Mouse (Mus musculus) urinary bladder, adult 2 months (tissue): ENCODE results near the gene Serpinf2. TPM values are rescaled to one million over a fixed set of nuclear protein-coding genes. Genes with fewer than 3 reads are reported as not detected.

Source experiments
- DNase-seq: peaks from one replicate; pipeline ENCODE4 v3.0.0; 2022; ENCODE audit warnings: low spot score
- polyA plus RNA-seq: library from polyadenylated mRNA; depleted of rRNA; stranded (reverse); fragments of >200 nt; gene quantifications from 2 replicates; pipeline ENCODE4 v1.2.3, GENCODE M21; 2012; rRNA removed

Serpinf2 gene
- polyA plus RNA-seq: 0.07 and 0.14 TPM in 2 replicates

DNA sequence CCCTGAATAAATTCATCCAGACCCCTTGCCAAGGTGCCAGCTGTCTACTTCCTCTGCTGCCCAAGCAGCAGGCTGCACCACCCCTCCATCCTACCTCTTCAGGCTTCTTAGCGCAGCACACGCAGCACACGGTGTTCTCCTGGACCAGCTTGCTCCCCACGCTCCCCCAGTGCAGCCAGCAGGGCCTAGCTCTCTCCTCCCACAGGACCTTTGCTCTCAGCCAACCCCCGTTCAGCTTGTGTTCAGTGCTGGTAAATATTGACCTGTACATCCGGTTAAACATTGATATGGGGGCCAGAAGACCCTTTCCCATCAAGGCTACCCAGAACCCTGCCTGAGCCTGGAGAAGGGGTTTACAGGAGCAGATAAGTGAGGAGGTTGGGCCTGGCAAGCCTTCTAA, at the start of gene Serpinf2:
Gene Serpinf2 (minus strand): TSS at position 229 of the 400 bp plus-strand sequence.
- DNase-seq: no peak

DNA sequence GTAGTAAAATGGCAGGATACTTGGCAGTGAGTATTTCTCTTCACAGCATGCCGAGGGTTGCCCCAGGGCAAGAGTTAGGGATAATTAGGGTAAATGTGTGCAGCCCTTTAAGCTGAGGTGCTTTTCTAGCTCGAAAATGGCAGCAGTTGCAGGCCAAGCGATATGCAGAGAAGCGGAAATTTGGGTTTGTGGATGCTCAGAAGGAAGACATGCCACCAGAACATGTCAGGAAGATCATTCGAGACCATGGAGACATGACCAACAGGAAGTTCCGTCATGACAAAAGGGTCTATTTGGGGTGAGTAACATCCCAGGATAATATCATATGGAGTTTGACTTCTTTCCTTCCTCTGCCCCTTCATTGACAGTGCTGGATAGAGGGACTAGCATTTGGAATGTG, 48.1 kb upstream of the Serpinf2 start:
- DNase-seq: no peak

DNA sequence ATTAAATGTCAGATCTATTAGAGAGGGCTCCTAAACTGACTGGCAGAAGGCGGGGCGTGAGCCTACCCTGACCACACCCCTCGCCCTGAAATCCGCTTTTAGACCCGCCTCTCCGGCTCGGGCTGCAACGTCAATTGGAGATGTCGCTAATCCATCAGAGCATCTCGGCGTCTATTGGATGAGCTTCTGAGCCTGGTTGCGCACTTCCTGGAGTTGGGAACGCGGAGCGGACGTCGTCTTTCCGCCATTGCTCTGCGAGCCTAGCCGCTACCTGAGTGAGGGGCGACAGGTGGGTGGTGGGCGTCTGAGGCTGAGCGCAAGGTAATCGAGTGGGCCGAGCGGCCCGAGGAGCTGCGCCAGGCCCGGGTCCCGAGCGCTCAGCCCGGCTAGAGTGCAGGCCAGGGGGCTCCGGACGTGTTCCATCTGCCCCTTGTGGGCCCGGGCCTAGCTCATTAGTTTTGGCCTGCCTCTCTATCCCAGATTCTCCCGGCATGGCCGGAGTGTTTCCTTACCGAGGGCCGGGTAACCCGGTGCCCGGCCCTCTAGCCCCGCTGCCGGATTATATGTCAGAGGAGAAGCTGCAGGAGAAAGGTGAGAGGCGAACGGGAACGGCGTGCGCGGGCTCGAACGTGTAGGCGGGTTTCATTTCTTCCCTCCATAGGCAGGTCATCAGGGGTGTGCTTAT, 47.4 kb upstream of the Serpinf2 start, which contains the start of gene Prpf8:
Gene Prpf8 (plus strand): TSS at position 216 of the 685 bp plus-strand sequence.
- DNase-seq: peak; percentile 90

DNA sequence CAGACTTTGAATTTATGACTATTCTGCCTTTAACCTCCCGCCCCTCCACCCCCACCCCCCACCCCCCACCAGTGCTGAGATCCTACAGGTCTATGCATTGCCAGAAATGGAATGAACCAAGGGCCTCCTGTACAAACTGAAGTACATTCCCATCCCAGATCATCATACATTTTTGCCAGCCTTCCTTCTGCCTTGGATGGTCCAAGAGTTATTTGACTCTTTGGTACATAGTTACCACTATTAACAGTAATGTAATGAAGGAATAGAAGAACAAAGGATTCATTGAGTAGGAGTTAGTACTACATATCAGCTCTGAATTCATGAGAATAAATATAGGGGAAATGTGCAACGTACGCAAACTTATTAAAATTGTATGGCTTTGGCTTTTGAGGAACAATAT, 46.8 kb upstream of the Serpinf2 start:
- no peak for DNase-seq

DNA sequence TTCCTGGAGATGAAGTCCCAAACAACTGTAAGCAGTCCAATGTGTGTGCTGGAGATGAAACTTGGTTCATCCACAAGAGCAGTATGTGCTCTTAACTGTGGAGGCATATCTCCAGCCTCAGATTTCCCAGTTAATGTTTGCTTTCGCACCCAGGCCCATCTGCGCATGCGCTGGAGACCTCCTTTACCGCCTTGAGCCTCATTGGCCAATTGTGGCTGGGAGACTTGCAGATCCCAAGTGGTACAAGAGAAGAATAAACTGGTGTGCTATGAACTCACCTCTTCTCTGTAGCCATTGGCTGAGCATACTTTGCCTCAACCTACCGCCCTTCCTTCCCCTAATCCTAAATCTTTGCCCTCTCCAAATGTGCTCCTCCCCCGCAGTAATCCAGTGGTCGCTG, 34.0 kb upstream of the Serpinf2 start:
- no peak for DNase-seq

DNA sequence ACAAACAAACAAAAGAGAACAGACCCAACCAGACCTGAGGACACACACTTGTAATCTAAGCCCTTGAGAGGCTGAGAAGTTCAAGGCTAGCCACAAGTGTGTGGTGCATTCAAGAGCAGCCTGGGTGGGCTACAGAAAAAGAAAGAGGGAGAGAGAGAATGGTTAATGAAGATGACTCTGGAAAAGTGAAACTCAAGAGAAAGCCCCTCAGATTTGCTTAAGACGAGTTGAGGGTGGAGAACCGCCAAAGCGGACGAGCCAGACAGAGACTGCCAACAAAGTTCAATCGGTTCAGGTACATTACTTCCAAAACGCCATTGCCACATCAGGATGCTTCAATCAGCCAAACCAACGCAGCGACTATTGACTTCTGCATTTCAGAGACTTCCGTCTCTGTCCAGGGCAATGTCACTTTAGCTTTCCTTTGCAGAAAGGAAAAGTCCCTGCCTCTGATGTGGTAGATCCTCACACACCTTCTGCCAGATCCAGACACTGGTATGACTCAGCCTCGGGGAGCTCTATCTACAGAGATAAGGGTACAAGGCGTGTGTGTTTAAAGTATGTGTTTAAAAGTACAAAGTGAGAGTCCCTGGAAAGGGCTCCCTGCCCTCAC, 33.2 kb upstream of the Serpinf2 start:
- DNase-seq: no peak

DNA sequence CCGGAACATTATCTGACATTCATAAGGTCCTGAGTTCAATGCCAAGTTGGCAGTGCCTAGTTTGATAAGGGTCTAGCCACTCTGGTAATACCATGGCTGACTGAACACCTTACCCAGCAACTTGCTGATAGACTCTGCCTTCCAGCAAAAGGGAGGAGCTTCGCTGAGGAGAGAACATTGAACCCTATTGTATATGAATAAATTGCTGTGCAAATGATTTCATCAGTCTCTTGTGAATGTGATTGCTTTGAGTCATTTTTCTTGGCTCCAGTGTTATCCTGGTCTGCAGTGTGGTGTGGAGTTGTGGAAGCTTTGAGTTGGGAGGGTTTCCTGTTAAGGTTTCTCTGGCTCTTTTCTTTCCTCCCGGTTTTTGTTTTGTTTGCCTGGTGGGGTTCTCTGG, 31.3 kb upstream of the Serpinf2 start:
- DNase-seq: no peak

DNA sequence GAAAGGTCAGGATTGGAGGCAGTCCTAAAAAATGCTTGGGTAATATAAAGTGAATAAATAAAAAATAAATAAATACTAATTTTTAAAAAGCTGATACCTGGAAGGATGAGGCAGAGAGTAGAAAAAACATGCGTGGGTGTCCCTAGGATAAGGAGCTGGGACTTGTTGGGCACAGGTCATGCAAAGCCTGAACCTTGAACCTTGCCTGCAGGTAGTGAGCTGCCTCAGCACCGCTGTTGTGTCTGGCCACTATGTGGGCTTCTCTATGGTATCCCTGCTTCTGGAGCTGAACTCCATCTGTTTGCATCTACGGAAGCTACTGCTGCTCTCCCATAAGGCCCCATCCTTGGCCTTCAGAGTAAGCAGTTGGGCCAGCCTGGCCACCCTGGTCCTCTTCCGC, 29.9 kb upstream of the Serpinf2 start:
- DNase-seq: no peak

DNA sequence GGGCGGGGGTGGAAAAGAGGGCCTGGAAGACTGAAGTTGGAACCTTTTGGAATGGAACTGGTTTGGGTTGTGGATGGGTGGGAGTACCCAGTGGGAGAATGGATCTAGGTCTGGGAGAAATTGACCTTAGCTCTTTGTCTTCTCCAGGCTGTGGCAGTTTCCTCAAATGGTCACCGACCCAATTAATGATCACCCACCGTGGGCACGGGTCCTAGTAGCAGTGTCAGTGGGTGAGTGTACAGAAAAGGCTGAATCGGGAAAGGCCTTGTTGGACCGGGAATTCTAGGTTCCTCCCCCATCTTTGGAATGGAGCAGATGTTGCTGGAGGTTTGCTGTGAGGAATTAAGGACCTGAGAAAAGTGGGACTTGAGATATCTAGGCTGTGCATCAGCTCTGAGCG, 29.0 kb upstream of the Serpinf2 start:
- DNase-seq: no peak

DNA sequence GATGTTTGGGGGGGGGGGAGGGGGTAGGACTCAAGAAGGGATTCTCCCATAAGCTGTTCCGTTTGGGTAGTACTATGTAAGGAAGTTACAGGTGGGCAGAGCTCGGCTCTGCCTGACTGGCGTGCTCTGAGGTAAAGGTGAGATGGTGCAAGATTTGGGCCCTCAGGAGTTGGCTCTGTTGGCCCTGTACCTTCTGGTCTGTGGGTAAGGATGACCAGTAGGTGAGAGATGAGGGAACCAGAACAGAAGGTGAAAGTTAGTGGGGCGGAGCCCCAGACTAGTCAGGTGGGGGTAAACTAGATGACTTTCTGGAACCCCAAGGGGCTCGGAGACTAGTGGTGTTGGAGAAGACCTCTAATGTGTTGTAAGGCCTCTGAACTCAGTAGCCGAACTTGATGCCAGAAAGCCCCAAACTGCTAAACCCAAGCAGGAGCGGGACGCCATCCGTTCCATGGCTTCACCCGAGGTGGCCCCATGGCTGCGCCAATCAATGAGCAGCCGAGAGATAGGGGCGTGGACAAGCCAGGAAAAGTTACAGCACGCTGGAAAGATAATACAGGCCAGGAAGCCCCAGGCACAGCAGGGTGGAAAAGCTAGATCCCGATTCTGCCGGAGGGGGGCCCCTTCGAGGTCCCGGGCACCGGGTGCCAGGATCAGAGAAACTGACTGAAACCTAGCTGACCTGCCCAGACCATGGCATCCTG, 28.3 kb upstream of the Serpinf2 start:
- no peak for DNase-seq

DNA sequence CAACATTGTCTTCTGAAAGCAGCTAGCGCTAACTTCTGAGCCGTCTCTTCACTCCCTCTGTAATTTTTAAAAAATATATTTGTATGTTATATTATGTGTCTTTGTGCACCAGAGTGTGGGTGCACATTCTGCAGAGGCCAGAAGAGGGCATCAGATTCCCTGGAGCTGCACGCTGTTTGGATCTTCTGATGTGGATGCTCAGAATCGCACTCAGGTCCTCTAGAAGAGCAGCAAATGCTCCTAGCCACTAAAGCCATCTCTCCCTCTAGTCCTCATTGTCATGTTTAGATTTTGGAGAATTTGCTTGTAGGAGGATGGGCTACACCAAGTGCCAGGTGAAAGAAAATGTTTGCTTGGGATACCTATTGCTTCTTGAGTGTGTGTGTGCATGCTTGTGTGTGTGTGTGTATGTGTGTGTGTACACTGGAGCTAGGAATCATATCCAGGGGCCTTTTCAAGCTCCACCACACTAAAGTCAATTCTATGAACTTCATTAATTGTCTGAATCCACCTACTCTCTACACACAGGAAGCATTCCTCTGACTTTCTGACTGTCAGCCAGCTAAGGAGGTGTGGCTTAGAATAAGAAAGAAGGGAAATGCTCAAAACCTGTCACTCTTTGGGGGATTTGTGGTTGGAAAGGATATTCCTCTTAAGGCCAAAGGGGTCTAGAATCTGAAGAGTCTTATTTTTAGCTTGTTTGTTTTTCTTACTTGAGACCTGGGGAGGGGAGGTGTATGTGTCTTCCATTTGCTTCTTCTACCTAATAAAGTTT, 27.5 kb upstream of the Serpinf2 start:
- no peak for DNase-seq

DNA sequence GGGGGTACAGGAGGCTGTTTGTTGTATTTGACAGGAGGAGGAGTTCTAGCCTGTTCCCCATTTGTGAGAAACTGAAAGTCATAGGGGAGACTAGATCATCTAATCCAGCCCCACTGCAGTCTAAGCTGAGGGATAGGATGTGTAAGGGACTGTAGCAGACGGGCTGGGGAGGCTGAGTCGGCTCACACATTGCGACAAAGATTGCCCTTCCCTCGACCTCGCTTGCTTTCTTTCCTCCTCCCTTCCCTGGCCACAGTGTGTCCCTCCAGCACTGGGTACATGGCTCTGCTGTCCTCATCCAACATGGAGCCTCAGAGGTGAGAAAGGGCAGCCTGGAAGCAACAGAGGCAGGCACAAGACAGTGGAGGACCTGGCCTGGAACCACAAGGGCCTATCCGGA, 25.7 kb upstream of the Serpinf2 start:
- no peak for DNase-seq

DNA sequence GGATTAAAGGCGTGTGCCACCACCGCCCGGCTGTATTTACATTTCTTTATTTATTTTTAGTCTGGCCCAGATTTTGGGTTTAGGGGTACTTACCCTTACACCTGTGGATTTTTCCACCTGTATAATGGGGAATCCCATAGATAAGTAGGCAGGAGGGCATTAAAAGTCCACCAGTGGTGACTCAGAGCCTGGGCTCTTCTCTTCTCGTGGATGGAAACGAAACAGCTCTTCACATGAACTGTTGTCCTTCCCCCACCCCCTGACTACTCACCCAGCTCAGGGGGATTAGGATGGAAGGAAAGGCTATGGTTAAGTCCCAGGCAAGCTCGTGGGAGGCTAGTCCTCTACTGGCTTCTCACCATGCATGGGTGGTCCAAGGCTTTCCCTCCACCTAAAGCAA, 25.0 kb upstream of the Serpinf2 start:
- no peak for DNase-seq

DNA sequence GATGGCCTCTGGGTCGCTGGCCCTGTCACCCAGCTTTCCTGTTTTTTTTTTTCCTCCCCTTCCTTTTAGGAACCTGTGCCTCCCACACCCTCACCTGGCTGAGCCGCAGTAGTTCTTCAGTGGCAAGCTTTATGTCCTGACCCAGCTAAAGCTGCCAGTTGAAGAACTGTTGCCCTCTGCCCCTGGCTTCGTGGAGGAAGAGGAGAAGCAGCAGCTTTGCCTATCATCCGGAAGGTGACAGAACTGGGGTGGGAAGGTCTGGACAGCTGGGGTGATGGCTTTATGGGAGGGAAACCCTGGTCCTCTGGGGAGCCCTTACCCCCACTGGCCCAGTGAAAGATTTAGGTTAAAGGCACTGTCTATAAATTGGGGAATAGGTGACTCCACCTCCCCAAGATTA, 24.2 kb upstream of the Serpinf2 start:
- DNase-seq: no peak

DNA sequence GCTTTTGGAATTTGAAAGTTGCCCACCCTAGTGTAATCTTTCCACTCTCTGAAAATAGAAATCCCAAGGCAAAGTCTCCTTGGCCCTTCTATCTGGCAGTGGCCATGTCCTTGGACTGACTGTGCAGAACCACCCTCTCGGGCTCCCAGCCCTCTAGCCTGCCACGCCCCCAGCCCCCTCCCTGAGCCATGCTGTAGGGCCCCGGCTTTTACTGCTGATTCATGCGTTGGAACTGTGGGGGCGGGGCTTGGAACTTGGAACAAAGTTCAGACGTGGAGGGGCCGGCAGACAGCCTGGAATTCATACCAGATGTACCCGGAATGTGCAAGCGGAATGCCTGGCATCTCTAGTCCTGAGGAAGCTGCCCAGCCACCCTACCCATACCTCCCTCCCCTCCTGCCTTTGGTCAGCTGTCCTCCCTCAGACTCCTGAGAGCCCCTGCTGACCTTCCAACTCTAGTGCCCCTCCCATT, 23.5 kb upstream of the Serpinf2 start:
- DNase-seq: peak; percentile 80

DNA sequence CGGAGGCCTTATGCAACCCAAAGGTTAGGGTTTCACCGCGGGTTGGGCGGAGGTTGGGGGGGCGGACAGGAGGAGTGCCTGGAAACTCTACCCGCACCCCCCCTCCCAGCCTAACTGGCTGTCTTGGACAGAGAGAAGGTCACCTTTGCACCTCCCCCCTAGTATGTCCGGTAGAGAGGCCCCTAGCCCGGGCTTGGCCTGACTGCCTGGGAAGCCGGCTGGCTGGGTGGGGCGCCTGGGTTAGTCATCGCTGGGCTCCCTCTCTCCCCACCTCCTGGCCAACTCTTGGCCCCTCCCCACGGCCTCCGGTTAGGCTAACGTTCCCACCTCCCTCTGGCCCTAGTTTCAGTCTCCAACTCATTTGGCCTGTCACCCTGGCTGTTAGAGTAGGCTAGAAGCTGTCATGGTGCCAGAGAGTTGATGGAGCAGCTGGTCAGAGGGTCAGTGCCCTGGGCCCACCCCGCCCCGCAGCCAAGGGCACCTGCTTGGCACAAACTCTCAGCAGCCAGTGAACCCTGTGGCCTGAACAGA, 22.9 kb upstream of the Serpinf2 start:
- DNase-seq: peak; percentile 83

DNA sequence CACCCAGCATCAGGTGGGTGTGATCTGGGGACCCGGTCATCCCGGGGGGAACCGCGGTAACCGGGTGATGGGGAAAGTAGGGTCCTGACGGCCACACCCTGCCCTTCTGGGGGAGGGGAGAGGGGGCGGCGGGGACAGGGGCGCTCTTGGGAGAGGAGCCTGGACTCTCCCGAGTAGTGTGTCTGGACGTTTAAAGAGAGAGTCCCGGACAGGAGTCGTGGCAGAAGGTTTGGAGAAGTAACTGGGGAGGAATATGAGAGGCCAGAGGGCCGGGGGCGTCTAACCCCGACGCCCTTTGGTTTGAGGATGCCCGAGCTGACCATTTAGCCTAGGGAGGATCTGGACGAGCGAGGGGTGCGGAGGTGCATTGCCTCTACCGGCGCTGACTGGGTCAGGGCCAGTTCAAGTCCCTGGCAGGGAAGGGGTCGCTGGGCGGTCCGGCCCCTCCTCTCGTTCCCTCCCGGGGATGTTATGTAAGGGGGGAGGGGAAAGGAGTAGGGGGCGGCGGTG, 22.4 kb upstream of the Serpinf2 start:
- no peak for DNase-seq

DNA sequence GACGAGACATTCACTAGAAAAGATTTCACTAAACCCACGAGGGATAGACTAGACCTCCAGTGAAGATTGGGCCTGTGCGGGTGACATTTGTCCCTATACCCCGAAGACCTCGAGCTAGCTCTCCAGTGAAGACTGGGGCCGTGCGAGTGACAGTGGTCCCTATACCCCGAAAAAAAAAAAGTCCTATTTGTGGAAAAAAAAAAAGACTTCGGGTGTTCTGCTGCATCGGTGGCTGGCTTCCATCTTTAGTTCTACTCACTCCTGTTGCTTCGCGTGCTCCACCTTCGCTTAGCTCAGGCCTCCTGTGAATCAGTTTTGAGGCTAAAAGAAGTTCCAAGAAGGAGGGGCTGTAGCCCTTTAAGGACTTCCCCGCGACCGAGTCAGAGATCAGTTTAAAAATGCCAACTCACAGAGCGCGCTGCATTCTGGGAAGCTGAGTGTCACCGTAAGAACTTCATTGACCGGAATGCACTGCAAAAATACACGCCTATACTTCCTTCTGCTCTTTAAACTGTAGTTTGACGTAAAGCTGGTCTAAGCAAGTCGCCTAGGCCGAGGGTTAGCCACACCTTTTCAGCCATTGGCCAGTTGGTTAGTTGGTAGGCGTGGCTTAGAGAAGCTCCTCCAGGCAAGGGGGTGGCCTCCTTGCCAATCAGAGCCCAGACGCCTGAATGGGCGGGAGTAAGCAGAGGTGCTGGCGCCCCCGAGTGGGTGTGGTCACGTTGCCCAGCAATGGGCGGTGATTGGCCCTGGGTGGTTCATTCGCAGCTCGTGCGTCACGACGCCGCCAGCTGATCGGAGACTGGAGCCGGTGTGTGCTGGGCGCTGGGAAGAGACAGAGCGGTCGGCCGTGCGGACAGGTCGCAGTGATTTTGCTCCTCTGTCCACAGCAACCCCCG, 21.7 kb upstream of the Serpinf2 start, which contains the start of gene Tlcd2:
Gene Tlcd2 (plus strand): TSS at position 872 of the 899 bp plus-strand sequence.
- peak; percentile 95 for DNase-seq

DNA sequence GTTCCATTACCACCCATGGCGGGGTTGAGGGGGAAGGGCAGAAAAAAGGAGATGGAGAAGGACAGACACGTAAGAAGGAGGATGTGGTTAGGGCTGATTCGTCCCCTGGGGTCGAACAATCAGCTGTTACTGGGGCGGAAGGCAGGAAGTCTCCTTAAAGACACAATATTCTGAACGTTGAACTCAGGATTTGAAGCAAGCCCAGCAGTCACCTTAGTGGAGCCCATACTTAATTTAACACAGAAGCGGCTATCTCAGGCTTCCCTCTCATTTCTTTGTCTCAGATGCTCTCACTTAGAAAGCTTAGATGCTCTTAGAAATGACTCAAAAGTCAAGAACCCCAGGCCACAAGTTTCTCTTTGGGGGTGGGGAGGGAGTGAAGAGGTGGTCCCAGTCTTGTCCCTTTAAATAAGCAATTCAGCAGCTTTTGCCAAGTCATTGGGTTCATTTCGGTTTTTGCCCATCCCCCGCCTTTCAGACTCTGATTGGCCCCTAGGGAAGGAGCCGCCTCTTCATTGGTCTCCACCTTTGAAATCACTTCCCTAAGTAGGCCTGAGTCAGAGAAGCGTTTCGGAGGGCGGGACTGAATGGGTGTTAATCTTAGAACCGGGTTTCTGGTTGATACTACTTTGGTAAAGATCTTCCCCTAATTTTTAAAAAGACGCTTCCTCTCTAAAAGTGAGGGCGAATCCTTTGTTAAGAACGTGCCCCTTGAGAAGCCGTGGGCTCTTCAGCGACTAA, 20.9 kb upstream of the Serpinf2 start:
- no peak for DNase-seq

DNA sequence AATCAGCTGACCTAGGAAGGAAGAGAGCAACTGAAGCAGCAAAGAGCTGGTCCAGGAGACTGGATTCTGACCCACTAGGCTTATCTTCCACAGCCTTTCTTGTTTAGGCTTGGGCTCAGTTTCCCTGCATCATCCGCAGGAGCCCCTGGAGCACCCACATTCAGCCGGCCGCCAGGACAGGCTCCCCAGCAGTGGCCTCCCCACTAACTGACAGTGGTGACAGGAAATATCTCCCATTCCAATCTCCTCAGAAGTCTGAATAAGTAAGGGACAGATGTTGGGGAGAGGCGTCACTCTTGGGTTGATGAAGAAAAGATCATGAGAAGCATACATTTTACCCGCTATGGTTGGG, 20.3 kb upstream of the Serpinf2 start:
- DNase-seq: no peak
